Mouse (Mus musculus) kidney, postnatal 14 days (tissue): Measurements from ENCODE around the gene Plcb1.

Experiments used
- DNase-seq: peaks from one replicate; pipeline ENCODE4 v3.0.0; 2022; ENCODE audit warnings: mixed read lengths

Plcb1 gene

GRCm38 (mm10) chr2:135075375-135075774, 289.5 kb downstream of the Plcb1 start:
- no peak for DNase-seq

- DNase-seq = no peak
These were observed 306.8 kb downstream of the Plcb1 start for GRCm38 (mm10) chr2:135092588-135093162.

DNA sequence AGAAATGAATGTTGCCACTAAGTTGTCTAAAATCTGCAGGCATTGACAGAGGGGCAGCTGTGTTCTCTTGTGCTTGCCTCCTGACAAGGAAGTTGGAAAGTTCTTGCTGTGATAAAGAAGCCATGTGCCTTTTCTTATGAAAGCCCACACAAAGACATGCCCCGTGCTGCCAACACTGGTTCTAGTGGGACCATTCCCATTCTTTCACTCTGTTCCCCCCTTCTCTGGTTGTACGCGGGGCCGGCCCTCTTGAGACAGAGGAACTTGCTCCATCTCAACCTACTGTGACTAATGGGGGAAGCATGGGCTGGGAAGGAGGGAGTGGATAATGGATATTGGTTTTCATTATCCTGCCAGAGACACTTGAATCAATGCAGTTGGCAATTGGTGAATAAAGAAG, 315.4 kb downstream of the Plcb1 start:
- no peak for DNase-seq

DNA sequence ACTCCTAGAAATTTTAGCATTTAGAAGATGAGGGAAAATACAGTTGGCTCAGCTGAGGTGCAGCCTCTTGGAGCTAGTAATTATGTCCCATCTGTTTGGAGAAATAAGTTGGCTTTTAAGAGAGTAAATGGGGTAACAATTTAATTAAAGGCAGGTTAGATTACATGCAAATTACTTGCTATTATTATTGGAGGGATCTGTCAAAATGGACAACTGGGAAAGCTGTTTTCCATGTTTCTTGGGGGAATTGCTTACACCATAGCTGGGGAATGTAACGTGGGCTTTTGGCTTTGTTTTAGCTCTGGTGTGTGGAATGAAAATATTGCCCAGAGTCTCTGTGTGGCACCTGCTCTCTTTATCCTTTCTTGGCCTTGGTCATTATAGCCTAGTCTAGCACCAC, 316.1 kb downstream of the Plcb1 start:
- DNase-seq = no peak

DNA sequence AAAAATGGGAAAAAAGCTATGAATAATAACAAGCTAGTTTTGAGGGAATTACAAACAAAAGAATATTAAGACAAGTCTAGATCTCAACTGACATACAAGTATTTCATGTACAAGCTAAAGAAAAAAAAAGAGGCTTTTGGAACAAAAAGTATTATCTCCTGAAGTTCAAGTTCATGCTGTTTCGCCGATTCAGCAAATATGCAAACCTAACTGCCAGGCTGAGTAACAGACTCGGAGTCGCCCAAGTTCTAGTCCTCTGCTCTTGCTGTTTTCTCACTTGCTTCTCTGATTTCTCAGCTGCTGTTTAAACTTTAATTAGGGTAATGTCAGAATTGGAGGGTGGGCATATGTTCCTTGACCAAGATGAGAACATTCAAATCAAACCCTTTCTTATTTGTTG, 320.8 kb downstream of the Plcb1 start:
- no peak for DNase-seq

- no peak for DNase-seq
These were observed 322.7 kb downstream of the Plcb1 start for GRCm38 (mm10) chr2:135108607-135109006.

GRCm38 (mm10) chr2:135114501-135115128, 328.7 kb downstream of the Plcb1 start:
- no peak for DNase-seq

GRCm38 (mm10) chr2:135123057-135123456, 337.2 kb downstream of the Plcb1 start:
- DNase-seq = no peak

- no peak for DNase-seq
These were observed 338.0 kb downstream of the Plcb1 start for GRCm38 (mm10) chr2:135123695-135124343.

GRCm38 (mm10) chr2:135140576-135140975, 354.7 kb downstream of the Plcb1 start:
- no peak for DNase-seq

DNA sequence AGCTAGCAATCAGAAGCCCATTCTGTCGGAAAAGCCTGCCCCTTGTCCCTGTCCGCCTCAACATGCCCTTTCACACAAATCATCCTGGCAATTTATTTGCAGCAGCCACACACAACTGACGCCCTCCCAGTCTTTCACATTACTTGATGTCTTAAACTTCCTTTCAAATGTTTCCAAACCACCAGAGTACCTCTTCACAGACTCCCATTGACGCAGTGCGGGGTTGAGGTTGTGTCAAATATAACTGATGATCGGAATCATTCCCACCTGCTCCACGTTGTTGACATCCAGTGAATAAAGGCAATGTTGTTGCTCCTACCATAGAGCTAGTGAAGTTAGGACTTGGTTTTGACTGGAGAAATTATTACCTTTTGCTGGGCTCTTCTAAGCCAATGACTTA, 366.4 kb downstream of the Plcb1 start:
- DNase-seq = no peak

DNA sequence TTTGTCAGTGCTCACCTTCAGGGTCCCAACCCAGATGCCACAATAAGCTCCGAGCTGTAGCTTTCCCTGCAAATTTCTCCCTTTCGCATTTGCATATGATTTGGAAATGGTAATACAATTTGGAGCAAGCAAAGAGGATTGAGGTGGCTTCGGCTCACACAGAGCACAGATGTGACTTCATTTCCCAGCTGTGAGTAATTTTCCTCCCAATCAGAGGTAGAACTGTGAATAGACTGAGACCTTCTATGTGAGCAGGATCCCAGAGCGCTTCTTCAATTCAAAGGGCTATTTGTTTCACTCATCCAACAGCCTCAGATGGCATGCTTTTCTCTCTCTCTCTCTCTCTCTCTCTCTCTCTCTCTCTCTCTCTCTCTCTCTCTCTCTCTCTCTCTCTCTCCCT, 367.4 kb downstream of the Plcb1 start:
- DNase-seq = no peak

DNA sequence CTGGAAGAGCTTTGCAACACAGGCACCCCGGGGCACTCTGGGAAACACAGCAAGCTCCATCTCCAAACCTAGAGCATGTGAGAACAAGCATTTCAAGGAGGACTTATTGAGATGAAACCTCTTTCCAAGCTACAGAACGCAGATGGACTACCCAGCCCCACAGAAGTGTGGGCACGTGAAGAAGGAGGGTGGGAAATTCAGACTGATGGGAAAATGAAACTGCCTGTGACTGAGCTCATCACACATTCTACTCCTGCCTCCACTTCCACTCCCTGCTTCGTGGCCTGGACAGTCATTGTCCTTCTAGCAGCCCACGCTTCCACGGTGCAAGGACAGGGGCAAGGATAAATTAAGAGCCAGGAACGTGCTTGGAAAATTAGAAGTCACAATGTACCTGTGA, 370.2 kb downstream of the Plcb1 start:
- no peak for DNase-seq

DNA sequence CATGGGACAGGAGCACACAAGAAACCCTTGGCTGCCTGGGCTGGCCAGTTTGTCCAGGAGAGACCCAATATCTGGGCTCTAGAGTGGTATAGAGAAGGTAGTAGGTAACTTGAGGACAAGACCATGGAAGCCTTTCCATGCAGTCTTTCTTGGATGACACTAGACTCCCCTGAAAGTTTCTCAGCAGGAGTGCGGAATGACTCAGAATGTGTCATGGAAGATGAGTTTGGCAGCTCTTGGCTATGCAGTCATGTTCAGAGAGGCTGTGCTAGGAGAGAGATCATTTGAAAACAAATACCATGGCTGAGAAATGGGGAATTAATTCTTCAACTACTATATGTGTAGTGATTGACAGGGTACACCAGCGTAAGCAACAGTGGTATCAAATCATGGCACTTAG, 372.1 kb downstream of the Plcb1 start:
- DNase-seq = no peak

DNA sequence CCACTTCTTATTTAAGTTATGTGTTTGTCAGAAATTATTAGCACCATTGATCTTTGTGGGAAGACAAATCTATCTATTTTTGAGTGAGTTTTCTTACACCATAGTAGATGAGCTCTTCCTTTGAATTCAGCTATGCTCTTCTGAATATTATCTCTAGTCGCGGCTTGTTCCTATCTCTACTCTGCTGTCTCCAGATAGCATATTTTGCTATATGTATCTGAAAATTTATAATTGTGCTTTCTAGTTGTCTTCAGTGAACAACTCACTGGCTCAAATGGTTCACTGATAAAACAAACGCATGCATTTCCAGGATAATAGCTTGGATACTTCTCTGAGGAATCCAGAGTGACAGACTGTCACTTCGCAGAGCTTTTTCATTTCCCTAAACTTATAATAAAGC, 375.8 kb downstream of the Plcb1 start:
- no peak for DNase-seq

- DNase-seq = no peak
These were observed 379.6 kb downstream of the Plcb1 start for GRCm38 (mm10) chr2:135165512-135165911.

- DNase-seq = no peak
These were observed 389.7 kb downstream of the Plcb1 start for GRCm38 (mm10) chr2:135175544-135175943.

DNA sequence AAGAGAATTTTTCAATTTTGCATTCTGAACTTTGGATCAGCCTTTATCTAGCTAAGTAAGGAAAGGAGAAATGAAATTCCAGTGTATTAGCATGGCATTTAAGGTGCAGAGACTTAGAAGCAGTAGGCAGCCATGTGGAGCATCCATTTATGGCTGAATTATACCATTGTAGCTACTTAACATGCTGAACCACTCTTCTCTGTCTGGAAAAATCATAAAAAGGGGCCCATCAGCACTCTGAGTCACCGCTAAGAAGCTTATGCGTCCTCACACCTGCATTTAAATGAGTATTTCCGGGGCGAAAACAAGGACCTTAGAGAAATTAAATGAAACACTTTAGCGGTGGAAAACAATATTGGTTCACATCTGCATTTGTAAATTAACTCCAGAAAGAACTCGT, 401.8 kb downstream of the Plcb1 start:
- no peak for DNase-seq

DNA sequence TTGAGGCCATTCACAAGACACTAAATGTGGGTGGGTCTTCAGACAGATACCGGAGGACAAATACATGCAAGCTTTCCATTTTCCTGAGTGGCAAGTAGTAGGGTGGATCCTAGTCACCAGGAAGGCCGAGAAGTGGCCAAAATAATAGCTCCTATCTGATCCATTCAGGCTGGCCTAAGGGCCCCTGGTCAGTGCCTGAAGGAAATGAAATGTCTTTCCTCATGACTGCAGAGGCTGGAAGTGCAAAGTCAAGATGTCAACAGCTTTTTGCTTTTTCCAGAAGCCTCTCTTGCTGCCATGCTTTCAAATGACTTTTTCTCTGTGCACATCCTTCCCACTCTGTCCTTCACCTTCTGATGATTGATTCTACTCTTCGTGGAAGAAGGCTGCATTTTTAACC, 415.0 kb downstream of the Plcb1 start:
- DNase-seq = no peak

DNA sequence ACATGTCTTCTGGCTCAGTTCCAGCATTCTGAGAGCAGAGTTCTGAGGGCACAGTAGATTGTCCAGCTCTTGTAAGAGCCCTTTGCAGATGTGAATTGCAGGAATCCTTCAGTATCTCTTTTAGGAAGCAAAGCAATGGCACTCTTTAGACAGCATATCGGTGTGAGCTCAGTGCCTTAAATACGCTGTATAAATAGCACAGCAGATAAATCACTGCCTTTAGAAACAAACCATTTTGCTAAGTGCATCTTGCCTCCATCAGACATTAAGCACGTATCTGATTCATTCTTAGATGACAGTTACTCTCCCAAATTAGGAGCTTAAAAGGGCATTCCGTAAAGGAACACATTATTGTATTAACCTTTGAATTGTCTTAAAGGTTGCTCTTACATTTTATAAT, 416.5 kb downstream of the Plcb1 start:
- peak; percentile 17 for DNase-seq

DNA sequence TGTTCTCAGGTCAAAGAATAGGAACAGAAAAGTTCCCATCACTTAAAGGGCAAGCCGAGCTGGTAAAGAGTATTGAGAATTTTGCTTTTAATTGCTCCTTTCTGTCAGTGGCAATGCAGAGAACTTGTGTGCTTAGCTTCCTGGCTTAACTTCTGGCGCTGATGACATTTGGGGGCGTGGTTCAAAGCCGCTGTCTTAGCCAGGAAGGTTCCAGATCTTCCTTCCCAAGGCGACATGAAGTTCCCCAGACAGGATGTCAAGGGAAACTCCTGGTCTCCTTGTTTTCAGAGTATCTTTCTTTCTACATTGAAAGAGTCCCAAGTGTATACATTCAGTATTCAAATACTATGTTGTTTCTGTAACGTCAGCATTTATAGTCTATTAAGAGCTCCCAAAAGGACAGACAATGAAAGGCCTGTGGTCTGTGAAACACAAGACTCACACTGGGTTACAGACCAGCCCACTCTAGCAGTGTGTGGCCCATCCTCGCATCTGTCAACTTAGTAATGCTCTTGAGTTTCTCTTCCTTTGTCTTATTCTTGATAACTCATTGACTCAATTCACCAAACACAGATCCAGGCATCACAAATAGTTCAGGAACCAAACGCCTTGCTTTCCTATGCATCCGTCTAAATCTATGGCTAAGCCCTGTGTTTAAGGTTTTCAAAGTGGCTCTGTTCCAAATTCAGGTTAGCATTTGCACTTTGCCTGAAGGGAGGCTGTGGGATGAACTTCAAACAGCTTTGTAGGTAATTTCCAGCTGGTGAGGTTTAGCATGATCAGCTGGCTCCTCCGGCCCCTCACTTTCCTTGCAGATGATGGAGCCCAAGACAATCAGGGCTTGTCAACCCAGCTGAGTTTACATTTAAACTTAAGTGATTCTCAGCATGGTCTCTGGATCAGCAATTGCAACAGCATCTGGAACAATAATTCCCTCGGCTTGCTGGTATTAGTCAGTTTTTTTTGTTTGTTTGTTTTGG, 418.6 kb downstream of the Plcb1 start:
- no peak for DNase-seq

GRCm38 (mm10) chr2:135208890-135209289, 423.0 kb downstream of the Plcb1 start:
- no peak for DNase-seq

DNA sequence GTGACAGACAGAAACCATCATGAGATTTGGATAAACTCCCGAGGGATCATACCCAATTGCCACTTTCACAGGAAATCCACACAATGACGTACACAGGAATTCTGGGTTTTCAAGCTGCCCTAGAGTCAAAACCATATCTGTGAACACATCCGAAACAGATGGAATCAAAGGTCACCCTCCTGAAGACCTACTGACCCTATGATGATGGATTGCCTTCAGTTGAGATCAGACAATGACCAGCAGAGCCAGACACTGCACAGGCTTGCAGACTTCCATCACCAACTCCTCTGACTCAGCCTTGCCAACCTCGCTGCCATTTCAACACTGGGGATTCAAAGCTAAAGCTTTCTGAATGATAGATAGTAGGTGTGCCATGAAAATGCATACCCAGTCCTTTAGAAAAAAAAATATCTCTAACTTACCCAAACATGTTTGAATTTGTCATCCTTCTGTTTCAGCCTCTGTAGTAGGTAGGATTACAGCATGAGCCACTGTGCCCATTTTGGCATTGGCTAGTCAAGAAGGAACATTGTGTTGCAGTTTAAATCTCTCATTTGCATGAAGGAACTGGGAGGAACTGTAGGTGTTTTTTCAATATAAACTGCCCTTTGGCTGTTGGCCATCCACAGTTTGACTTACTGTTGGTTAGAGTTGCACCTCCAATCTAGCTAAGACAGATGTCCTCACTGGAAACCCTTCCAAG, 429.0 kb downstream of the Plcb1 start:
- no peak for DNase-seq
